Mouse (Mus musculus): ENCODE measurements at regions not wholly inside any gene's neighbourhood (a gene's known extent, or its start where the extent isn't known, plus 50 kb on each side); places are given as distances from the start of the nearest gene placed in this dataset.

DNA sequence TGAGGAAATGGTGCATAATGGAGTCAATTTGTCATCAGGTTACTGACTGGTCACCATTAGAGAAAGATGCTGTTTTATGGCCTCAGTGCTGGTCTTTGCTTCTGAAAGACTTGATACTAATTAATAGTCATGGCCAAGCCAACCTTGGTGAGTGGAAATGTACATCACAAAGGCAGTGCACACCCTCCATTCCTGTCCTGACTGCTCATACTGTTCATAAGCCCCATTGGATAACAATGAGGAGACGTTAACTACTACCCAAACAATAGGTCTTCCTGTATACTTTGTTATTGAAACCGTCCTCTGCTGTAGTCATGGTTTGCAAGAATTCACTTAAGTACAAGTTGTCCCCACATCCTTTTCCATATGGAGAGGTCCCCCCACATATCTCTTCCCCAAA is 605.8 kb upstream of the Slc35b3 start:
- Histone ChIP-seq H3K36me3 (ENCODE audit: control insufficient read depth, insufficient read depth, low read length) (no peaks in the 10 kb centered on the region), H3K4me1 (replicated peaks; ENCODE audit: control insufficient read depth, insufficient read depth, low read length) (no peaks in the 10 kb centered on the region), H3K4me2 (ENCODE audit: low read depth, low read length) (no peak overlapping the region), H3K27ac (ENCODE audit: low read length) (no peak overlapping the region), H3K27me3 (ENCODE audit: control insufficient read depth, insufficient read depth, low read depth, low read length) (no peaks in the 10 kb centered on the region), H3K9me3 (ENCODE audit: control insufficient read depth, low read length) (no peaks in the 10 kb centered on the region), H3K4me3 (ENCODE audit: low read length) (no peak overlapping the region), H3K9ac (ENCODE audit: low read length) (no peak overlapping the region)
- ATAC-seq (ENCODE audit: low read depth), result no peak
- 73% methylated on average over 2 of the region's 2 CpGs for whole genome bisulfite sequencing

DNA sequence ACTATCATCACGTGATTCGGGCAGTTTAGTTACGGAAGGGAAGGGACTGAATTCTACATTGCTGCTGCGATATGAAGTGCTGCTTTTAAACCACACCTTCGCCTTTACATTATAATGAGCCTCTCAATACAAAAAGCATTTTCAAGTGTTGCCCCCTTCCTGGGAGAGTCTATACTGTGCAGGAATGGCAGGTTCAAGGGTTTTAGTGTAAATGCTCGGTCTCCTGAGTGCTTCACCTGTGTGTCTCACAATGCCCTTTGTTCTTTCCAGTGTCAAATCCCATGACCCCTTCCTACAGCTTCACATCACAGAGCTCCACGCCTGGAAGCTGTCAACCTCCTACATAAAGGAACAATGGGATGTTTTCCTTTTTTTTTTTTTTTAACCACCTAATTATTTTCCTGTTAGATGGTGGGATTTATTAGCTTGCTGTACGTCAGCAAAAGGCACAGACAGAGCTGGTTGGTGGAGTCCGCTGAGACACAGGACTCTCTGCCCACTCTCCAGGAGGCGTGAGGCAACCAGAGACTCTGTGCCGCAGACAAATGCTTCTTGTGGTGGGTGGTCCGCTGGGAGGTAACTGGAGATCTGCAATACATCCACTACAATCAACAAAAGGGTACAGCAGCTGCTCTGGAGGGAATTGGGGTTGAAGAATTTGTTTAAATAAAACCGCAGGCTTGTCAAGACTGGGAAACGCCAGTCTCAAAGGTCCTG is 577.2 kb upstream of the Slc35b3 start:
- H3K4me3 ChIP-seq (ENCODE audit: low read length), result no peak overlapping the region
- 24% methylated on average over 14 of the region's 14 CpGs for WGBS
- no peak overlapping the region for H3K27ac ChIP-seq (ENCODE audit: low read length)
- no peaks in the 10 kb centered on the region for H3K9me3 ChIP-seq (ENCODE audit: control insufficient read depth, low read length)
- H3K4me2 ChIP-seq (ENCODE audit: low read depth, low read length), result no peak overlapping the region
- no peaks in the 10 kb centered on the region for H3K27me3 ChIP-seq (ENCODE audit: control insufficient read depth, insufficient read depth, low read depth, low read length)
- no peak for ATAC-seq (ENCODE audit: low read depth)
- no peak overlapping the region for H3K9ac ChIP-seq (ENCODE audit: low read length)
- no peaks in the 10 kb centered on the region for H3K36me3 ChIP-seq (ENCODE audit: control insufficient read depth, insufficient read depth, low read length)
- H3K4me1 ChIP-seq (replicated peaks; ENCODE audit: control insufficient read depth, insufficient read depth, low read length), result no peaks in the 10 kb centered on the region

DNA sequence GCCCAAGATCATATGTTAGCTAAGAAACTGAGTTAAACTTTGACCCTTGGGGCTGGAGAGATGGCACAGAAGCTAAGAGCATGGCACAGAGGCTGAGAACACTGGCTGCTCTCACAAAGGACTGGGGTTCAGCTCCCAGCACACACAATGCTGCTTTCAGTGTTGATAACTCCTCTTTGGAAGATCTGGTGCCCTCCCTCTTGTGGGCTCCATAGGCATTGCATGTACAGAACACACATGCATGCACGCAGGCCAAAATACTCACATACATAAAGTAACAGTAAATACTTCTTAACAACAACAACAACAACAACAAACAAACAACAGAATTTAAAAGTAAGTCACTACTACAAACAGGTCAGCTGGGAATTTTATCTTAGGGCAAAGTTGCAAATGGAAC is 565.8 kb upstream of the Slc35b3 start:
- WGBS, result 88% methylated on average over 1 of the region's 1 CpGs
- H3K9ac ChIP-seq (ENCODE audit: low read length), result no peak overlapping the region
- ATAC-seq (ENCODE audit: low read depth), result no peak
- H3K27ac ChIP-seq (ENCODE audit: low read length), result no peak overlapping the region
- no peaks in the 10 kb centered on the region for H3K27me3 ChIP-seq (ENCODE audit: control insufficient read depth, insufficient read depth, low read depth, low read length)
- H3K4me2 ChIP-seq (ENCODE audit: low read depth, low read length), result no peak overlapping the region
- H3K4me3 ChIP-seq (ENCODE audit: low read length), result no peak overlapping the region
- H3K9me3 ChIP-seq (ENCODE audit: control insufficient read depth, low read length), result no peaks in the 10 kb centered on the region
- no peaks in the 10 kb centered on the region for H3K36me3 ChIP-seq (ENCODE audit: control insufficient read depth, insufficient read depth, low read length)
- H3K4me1 ChIP-seq (replicated peaks; ENCODE audit: control insufficient read depth, insufficient read depth, low read length), result no peaks in the 10 kb centered on the region

DNA sequence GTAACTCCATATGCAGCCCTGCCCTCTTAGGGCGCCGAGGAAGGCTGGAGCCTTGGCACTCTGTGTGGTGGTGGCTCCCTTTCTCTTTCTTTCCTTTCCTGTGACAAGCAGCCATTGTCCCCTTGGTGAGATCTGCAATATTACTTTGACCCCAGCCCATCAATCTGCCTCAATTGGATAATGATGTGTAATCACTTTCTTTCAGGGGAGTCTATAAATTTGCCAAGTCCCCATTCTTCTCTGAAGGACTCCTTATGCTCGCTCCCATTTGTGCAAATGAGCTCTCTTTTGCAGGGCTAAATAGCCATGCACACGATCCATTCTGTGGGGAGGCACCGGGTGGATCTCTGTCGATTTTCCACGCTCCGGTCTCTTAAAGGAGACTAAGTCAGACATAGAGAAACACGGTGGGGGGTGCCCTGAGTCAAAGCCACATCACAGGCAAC is 563.2 kb upstream of the Slc35b3 start:
- Histone ChIP-seq H3K4me1 (replicated peaks; ENCODE audit: control insufficient read depth, insufficient read depth, low read length) (no peaks in the 10 kb centered on the region), H3K4me3 (ENCODE audit: low read length) (no peak overlapping the region), H3K4me2 (ENCODE audit: low read depth, low read length) (no peak overlapping the region), H3K27me3 (ENCODE audit: control insufficient read depth, insufficient read depth, low read depth, low read length) (no peaks in the 10 kb centered on the region), H3K36me3 (ENCODE audit: control insufficient read depth, insufficient read depth, low read length) (no peaks in the 10 kb centered on the region), H3K9me3 (ENCODE audit: control insufficient read depth, low read length) (no peaks in the 10 kb centered on the region), H3K27ac (ENCODE audit: low read length) (no peak overlapping the region), H3K9ac (ENCODE audit: low read length) (no peak overlapping the region)
- no peak for ATAC-seq (ENCODE audit: low read depth)
- WGBS, result 80% methylated on average over 9 of the region's 9 CpGs

DNA sequence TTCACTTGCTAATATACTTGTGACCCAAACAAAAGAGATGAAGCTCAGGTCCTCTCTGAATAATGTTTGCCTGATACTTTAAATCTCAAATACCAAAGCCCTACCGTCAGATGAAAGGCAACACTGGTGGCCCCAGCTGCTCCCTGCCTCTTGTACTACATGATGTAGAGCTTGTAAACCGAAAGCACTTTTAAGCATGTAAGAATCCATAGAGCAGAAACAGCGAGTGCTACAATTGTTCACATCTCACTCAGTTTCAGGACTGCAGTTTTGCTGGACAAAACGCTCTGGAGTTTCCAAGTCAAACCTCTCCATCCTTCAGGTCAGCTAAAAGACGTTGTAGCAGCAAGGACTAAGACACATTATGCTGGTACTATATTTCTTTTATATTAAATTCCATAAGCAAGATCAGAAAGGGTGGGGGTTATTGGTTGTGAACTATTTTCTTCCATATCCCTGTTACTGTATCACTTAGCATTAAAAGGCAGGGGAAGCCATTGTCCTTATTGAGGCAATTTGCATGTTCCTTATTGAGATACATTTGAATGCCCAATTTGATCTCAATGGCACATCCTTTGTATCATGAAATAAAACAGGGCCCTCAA is 562.7 kb upstream of the Slc35b3 start:
- no peak overlapping the region for H3K9ac ChIP-seq (ENCODE audit: low read length)
- no peak overlapping the region for H3K27ac ChIP-seq (ENCODE audit: low read length)
- H3K4me1 ChIP-seq (replicated peaks; ENCODE audit: control insufficient read depth, insufficient read depth, low read length), result no peaks in the 10 kb centered on the region
- H3K36me3 ChIP-seq (ENCODE audit: control insufficient read depth, insufficient read depth, low read length), result no peaks in the 10 kb centered on the region
- no peaks in the 10 kb centered on the region for H3K9me3 ChIP-seq (ENCODE audit: control insufficient read depth, low read length)
- H3K4me3 ChIP-seq (ENCODE audit: low read length), result no peak overlapping the region
- no peak overlapping the region for H3K4me2 ChIP-seq (ENCODE audit: low read depth, low read length)
- 61% methylated on average over 5 of the region's 5 CpGs for WGBS
- H3K27me3 ChIP-seq (ENCODE audit: control insufficient read depth, insufficient read depth, low read depth, low read length), result no peaks in the 10 kb centered on the region
- ATAC-seq (ENCODE audit: low read depth), result no peak

DNA sequence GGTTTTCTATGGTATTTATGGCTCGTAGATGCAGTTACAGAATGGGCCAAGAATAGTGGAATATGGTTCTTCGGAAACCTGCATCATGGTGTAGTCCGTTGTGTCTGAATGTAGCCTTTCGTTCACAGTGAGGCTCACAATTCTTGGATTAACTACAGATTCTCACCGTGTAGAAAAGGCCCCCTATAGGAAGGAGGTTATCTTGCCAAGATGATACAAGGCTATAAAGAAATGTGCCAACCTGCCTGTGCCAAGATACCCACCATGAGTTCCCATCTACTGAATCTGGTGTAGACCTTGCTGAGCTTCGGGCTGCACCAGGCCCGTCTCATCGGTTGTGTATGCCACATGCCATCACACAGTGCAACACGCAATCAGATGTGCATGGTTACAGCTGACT is 560.2 kb upstream of the Slc35b3 start:
- Histone ChIP-seq H3K4me3 (ENCODE audit: low read length) (no peak overlapping the region), H3K4me1 (replicated peaks; ENCODE audit: control insufficient read depth, insufficient read depth, low read length) (no peaks in the 10 kb centered on the region), H3K9ac (ENCODE audit: low read length) (no peak overlapping the region), H3K9me3 (ENCODE audit: control insufficient read depth, low read length) (no peaks in the 10 kb centered on the region), H3K36me3 (ENCODE audit: control insufficient read depth, insufficient read depth, low read length) (no peaks in the 10 kb centered on the region), H3K27ac (ENCODE audit: low read length) (no peak overlapping the region), H3K4me2 (ENCODE audit: low read depth, low read length) (no peak overlapping the region), H3K27me3 (ENCODE audit: control insufficient read depth, insufficient read depth, low read depth, low read length) (no peaks in the 10 kb centered on the region)
- 94% methylated on average over 9 of the region's 9 CpGs for WGBS
- no peak for ATAC-seq (ENCODE audit: low read depth)

DNA sequence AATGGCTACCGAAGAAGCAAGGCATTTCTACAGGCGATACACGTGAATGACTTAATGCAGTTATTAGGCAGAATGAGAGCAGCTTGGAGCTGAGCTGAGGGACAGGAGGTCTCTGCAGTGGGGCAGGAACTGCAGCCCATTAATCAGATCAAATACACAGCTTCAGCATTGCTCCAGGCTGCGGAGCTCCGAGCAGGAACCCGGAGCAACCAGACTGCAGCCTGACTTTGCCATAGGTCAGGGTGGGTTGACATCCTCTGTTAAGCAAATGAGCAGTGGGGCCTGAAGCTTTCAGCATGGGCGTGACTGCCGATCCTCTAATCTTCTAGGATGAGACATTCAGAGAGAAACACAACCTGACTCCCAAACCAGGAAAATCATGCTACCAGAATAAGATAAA is 555.4 kb upstream of the Slc35b3 start:
- H3K4me1 ChIP-seq (replicated peaks; ENCODE audit: control insufficient read depth, insufficient read depth, low read length), result no peaks in the 10 kb centered on the region
- H3K9ac ChIP-seq (ENCODE audit: low read length), result no peak overlapping the region
- H3K9me3 ChIP-seq (ENCODE audit: control insufficient read depth, low read length), result no peaks in the 10 kb centered on the region
- no peak overlapping the region for H3K27ac ChIP-seq (ENCODE audit: low read length)
- no peak for ATAC-seq (ENCODE audit: low read depth)
- H3K36me3 ChIP-seq (ENCODE audit: control insufficient read depth, insufficient read depth, low read length), result no peaks in the 10 kb centered on the region
- 51% methylated on average over 8 of the region's 8 CpGs for WGBS
- no peak overlapping the region for H3K4me3 ChIP-seq (ENCODE audit: low read length)
- no peaks in the 10 kb centered on the region for H3K27me3 ChIP-seq (ENCODE audit: control insufficient read depth, insufficient read depth, low read depth, low read length)
- no peak overlapping the region for H3K4me2 ChIP-seq (ENCODE audit: low read depth, low read length)

DNA sequence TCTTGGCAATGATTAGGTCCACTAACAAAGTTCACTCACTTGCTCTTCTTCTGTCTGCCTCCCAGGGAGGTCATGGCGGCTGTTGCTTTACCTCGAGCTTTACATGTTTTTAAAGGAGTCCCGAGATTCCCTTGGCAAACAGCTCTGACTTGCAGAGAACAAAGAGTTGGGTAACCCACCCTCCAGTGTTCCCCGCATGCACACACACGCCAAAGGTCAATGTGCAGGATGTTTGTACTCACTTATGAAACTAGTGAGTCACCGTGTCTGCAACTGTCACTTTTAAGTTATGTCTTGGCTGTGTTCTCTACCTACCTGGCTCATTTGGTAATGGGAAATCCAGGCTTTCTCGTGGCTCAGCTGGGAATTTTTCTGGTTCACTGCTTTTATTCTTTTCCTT is 529.1 kb upstream of the Slc35b3 start:
- Histone ChIP-seq H3K4me2 (ENCODE audit: low read depth, low read length) (no peak overlapping the region), H3K9me3 (ENCODE audit: control insufficient read depth, low read length) (no peaks in the 10 kb centered on the region), H3K27me3 (ENCODE audit: control insufficient read depth, insufficient read depth, low read depth, low read length) (no peaks in the 10 kb centered on the region), H3K27ac (ENCODE audit: low read length) (no peak overlapping the region), H3K9ac (ENCODE audit: low read length) (no peak overlapping the region), H3K4me3 (ENCODE audit: low read length) (no peak overlapping the region), H3K4me1 (replicated peaks; ENCODE audit: control insufficient read depth, insufficient read depth, low read length) (no peaks in the 10 kb centered on the region), H3K36me3 (ENCODE audit: control insufficient read depth, insufficient read depth, low read length) (no peaks in the 10 kb centered on the region)
- 52% methylated on average over 7 of the region's 7 CpGs for WGBS
- ATAC-seq (ENCODE audit: low read depth), result no peak

DNA sequence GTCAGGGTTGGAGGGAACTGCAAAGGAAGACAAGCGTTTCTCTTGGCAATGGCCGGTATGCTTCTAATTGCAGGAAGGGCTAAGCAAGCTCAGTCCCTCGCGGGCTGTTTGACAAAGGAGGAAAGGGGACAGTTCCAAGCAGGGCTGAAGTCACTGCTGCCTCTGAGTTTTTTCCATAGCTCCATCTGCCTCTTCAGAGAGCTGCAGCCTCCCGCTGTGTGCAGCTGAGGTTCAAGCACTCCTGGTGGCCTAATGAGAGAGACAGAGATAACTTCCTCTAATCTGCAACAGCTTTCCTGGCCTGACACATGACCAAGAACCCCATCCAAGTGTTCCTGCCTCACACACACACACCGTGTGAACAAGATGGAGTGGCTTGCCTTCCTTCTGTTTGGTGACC is 511.9 kb upstream of the Slc35b3 start:
- Histone ChIP-seq H3K27ac (ENCODE audit: low read length) (no peak overlapping the region), H3K27me3 (ENCODE audit: control insufficient read depth, insufficient read depth, low read depth, low read length) (no peaks in the 10 kb centered on the region), H3K4me2 (ENCODE audit: low read depth, low read length) (no peak overlapping the region), H3K36me3 (ENCODE audit: control insufficient read depth, insufficient read depth, low read length) (no peaks in the 10 kb centered on the region), H3K4me1 (replicated peaks; ENCODE audit: control insufficient read depth, insufficient read depth, low read length) (no peaks in the 10 kb centered on the region), H3K9ac (ENCODE audit: low read length) (no peak overlapping the region), H3K9me3 (ENCODE audit: control insufficient read depth, low read length) (no peaks in the 10 kb centered on the region), H3K4me3 (ENCODE audit: low read length) (no peak overlapping the region)
- ATAC-seq (ENCODE audit: low read depth), result no peak
- WGBS, result 44% methylated on average over 6 of the region's 6 CpGs
